Mouse (Mus musculus) brain, embryonic 14.5 days (tissue): ENCODE measurements around the gene Cyp2j13.

ENCODE experiments used
- CTCF ChIP-seq: fragments of 200-500 bp; IDR thresholded peaks from 2 replicates; pipeline ENCODE4 v1.5.1; 2012; ENCODE audit warnings: inconsistent platforms, mild to moderate bottlenecking, moderate library complexity, borderline replicate concordance; ENCODE audit not compliant: insufficient read depth, insufficient read length; ENCODE audit errors: extremely low read depth
- POLR2A ChIP-seq: fragments of 200-500 bp; IDR thresholded peaks from 2 replicates; pipeline ENCODE4 v1.6.1; 2012; ENCODE audit warnings: mild to moderate bottlenecking, inconsistent platforms, borderline replicate concordance; ENCODE audit not compliant: poor library complexity, insufficient read depth, insufficient read length, severe bottlenecking; ENCODE audit errors: extremely low read depth

DNA sequence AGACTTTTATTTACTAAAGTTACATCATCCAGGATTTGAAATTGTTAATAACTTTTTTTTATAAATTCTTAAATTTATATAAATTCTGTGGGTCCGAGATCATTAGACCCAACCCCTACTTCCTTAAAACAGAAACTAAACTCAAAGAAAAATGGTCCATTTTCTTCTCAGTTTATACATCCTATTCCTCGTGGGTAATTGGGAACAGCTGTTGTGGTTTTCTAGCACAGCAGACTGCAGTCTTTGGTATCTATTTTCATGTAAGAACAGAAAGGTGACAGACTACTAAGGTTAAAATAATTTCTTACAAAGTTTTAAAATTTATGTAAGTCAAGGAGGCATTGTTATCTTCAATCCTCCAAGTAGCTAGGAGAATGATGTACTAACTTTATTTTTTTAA, 19.5 kb upstream of the Cyp2j13 start:
- TF ChIP-seq POLR2A (no peak), CTCF (no peak)
